Mouse (Mus musculus): ENCODE results near the gene Stk38.

DNA sequence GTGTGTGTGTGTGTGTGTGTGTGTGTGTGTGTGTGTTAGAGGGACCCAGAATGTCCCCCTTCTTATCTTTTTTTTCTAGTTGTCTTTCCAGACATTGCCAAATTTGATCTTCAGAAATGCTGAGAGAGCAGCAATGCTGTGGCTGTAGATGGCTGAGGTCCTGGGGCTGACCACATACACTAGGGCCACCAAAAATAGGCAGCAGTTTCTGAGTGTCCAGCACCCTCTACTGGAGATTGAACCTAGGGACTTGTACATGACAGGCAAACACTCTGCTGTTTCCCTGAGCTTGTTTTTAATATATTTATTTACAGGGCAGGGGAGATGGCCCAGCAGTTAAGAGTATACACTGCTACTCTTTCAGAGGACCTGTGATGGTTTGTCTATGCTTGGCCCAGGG, 12.6 kb upstream of the Stk38 start:
- TF ChIP-seq TCF12 (IDR thresholded peaks at IDR 0.05; ENCODE audit: low read depth, low read length) (no peak), POLR2A (IDR thresholded peaks at IDR 0.05; ENCODE audit: control insufficient read depth in 1 of 2, insufficient read depth in 1 of 2, low read depth in 1 of 2, low read length in 2 of 2, poor library complexity in 1 of 2) (no peak), MAFK (IDR thresholded peaks at IDR 0.05; ENCODE audit: borderline replicate concordance, low read depth, low read length) (no peak), CTCF (IDR thresholded peaks at IDR 0.05 in 2 of 3, conservative IDR thresholded peaks at IDR 0.05 in 1 of 3; ENCODE audit: control insufficient read depth in 1 of 3, insufficient read depth in 1 of 3, low read depth in 2 of 3, low read length in 3 of 3, poor library complexity in 1 of 3, severe bottlenecking in 1 of 3) (peak in 1 of 3 experiments; percentile 12; a peak in 1 of 6 replicates), TAL1 (IDR thresholded peaks at IDR 0.05; ENCODE audit: low read length) (no peak), CHD2 (IDR thresholded peaks at IDR 0.05; ENCODE audit: low read length) (no peak)
